Mouse (Mus musculus): ENCODE results near the gene Gbx1. TPM values are rescaled to one million over a fixed set of nuclear protein-coding genes. Genes with fewer than 3 reads are reported as not detected.

Gene Gbx1
- polyA plus RNA-seq, 1 experiment = not detected

- H3K4me1 ChIP-seq (ENCODE audit: control insufficient read depth, insufficient read depth, low read length) = no peaks in the 10 kb centered on the region
- TF ChIP-seq POLR2A (IDR thresholded peaks at IDR 0.05; ENCODE audit: borderline replicate concordance, control insufficient read depth, low read depth, low read length) (no peak), CTCF (IDR thresholded peaks at IDR 0.05; ENCODE audit: control insufficient read depth, insufficient read depth, low read length) (no peak)
- no peak overlapping the region for H3K4me3 ChIP-seq (replicated peaks; ENCODE audit: control insufficient read depth, low read depth, low read length)
- 88% methylated on average over 15 of the region's 15 CpGs for WGBS
- no peak overlapping the region for H3K27ac ChIP-seq (ENCODE audit: control insufficient read depth, insufficient read depth, low read depth, low read length, poor library complexity)
Observed at GRCm38 (mm10) chr5:24495019-24495418, 32.0 kb downstream of the Gbx1 start.

GRCm38 (mm10) chr5:24492546-24493285 is 34.3 kb downstream of the Gbx1 start:
- no peaks in the 10 kb centered on the region for H3K4me1 ChIP-seq (ENCODE audit: control insufficient read depth, insufficient read depth, low read length)
- H3K27ac ChIP-seq (ENCODE audit: control insufficient read depth, insufficient read depth, low read depth, low read length, poor library complexity) = no peak overlapping the region
- 86% methylated on average over 16 of the region's 16 CpGs for WGBS
- TF ChIP-seq POLR2A (IDR thresholded peaks at IDR 0.05; ENCODE audit: borderline replicate concordance, control insufficient read depth, low read depth, low read length) (no peak), CTCF (IDR thresholded peaks at IDR 0.05; ENCODE audit: control insufficient read depth, insufficient read depth, low read length) (no peak)
- no peak overlapping the region for H3K4me3 ChIP-seq (replicated peaks; ENCODE audit: control insufficient read depth, low read depth, low read length)

GRCm38 (mm10) chr5:24490413-24490920 is 36.5 kb downstream of the Gbx1 start:
- 88% methylated on average over 14 of the region's 14 CpGs for WGBS
- Histone ChIP-seq H3K4me3 (replicated peaks; ENCODE audit: control insufficient read depth, low read depth, low read length) (no peak overlapping the region), H3K4me1 (ENCODE audit: control insufficient read depth, insufficient read depth, low read length) (no peaks in the 10 kb centered on the region), H3K27ac (ENCODE audit: control insufficient read depth, insufficient read depth, low read depth, low read length, poor library complexity) (no peak overlapping the region)
- TF ChIP-seq CTCF (IDR thresholded peaks at IDR 0.05; ENCODE audit: control insufficient read depth, insufficient read depth, low read length) = no peak
- no peak for TF ChIP-seq POLR2A (IDR thresholded peaks at IDR 0.05; ENCODE audit: borderline replicate concordance, control insufficient read depth, low read depth, low read length)

GRCm38 (mm10) chr5:24486738-24487137 is 40.3 kb downstream of the Gbx1 start:
- Histone ChIP-seq H3K4me3 (replicated peaks; ENCODE audit: control insufficient read depth, low read depth, low read length) (no peak overlapping the region), H3K27ac (ENCODE audit: control insufficient read depth, insufficient read depth, low read depth, low read length, poor library complexity) (no peak overlapping the region), H3K4me1 (ENCODE audit: control insufficient read depth, insufficient read depth, low read length) (no peaks in the 10 kb centered on the region)
- 86% methylated on average over 5 of the region's 5 CpGs for WGBS
- TF ChIP-seq POLR2A (IDR thresholded peaks at IDR 0.05; ENCODE audit: borderline replicate concordance, control insufficient read depth, low read depth, low read length) (no peak), CTCF (IDR thresholded peaks at IDR 0.05; ENCODE audit: control insufficient read depth, insufficient read depth, low read length) (no peak)

GRCm38 (mm10) chr5:24486097-24486496 is 40.9 kb downstream of the Gbx1 start:
- Histone ChIP-seq H3K27ac (ENCODE audit: control insufficient read depth, insufficient read depth, low read depth, low read length, poor library complexity) (no peak overlapping the region), H3K4me1 (ENCODE audit: control insufficient read depth, insufficient read depth, low read length) (no peaks in the 10 kb centered on the region), H3K4me3 (replicated peaks; ENCODE audit: control insufficient read depth, low read depth, low read length) (no peak overlapping the region)
- 8% methylated on average over 8 of the region's 8 CpGs for WGBS
- peak; percentile 89 for TF ChIP-seq CTCF (IDR thresholded peaks at IDR 0.05; ENCODE audit: control insufficient read depth, insufficient read depth, low read length)
- no peak for TF ChIP-seq POLR2A (IDR thresholded peaks at IDR 0.05; ENCODE audit: borderline replicate concordance, control insufficient read depth, low read depth, low read length)

GRCm38 (mm10) chr5:24484963-24485362 is 42.0 kb downstream of the Gbx1 start:
- Histone ChIP-seq H3K4me1 (ENCODE audit: control insufficient read depth, insufficient read depth, low read length) (no peaks in the 10 kb centered on the region), H3K4me3 (replicated peaks; ENCODE audit: control insufficient read depth, low read depth, low read length) (no peak overlapping the region), H3K27ac (ENCODE audit: control insufficient read depth, insufficient read depth, low read depth, low read length, poor library complexity) (no peak overlapping the region)
- WGBS = 92% methylated on average over 22 of the region's 22 CpGs
- TF ChIP-seq POLR2A (IDR thresholded peaks at IDR 0.05; ENCODE audit: borderline replicate concordance, control insufficient read depth, low read depth, low read length) = no peak
- TF ChIP-seq CTCF (IDR thresholded peaks at IDR 0.05; ENCODE audit: control insufficient read depth, insufficient read depth, low read length) = no peak

- Histone ChIP-seq H3K4me1 (ENCODE audit: control insufficient read depth, insufficient read depth, low read length) (no peaks in the 10 kb centered on the region), H3K27ac (ENCODE audit: control insufficient read depth, insufficient read depth, low read depth, low read length, poor library complexity) (no peak overlapping the region), H3K4me3 (replicated peaks; ENCODE audit: control insufficient read depth, low read depth, low read length) (no peak overlapping the region)
- TF ChIP-seq POLR2A (IDR thresholded peaks at IDR 0.05; ENCODE audit: borderline replicate concordance, control insufficient read depth, low read depth, low read length) (no peak), CTCF (IDR thresholded peaks at IDR 0.05; ENCODE audit: control insufficient read depth, insufficient read depth, low read length) (peak; percentile 76)
- WGBS = 47% methylated on average over 11 of the region's 11 CpGs
Observed at GRCm38 (mm10) chr5:24483326-24483725, 43.7 kb downstream of the Gbx1 start.

- no peaks in the 10 kb centered on the region for H3K4me1 ChIP-seq (ENCODE audit: control insufficient read depth, insufficient read depth, low read length)
- WGBS = 92% methylated on average over 41 of the region's 41 CpGs
- no peak for TF ChIP-seq POLR2A (IDR thresholded peaks at IDR 0.05; ENCODE audit: borderline replicate concordance, control insufficient read depth, low read depth, low read length)
- no peak for TF ChIP-seq CTCF (IDR thresholded peaks at IDR 0.05; ENCODE audit: control insufficient read depth, insufficient read depth, low read length)
- no peak overlapping the region for H3K27ac ChIP-seq (ENCODE audit: control insufficient read depth, insufficient read depth, low read depth, low read length, poor library complexity)
- no peak overlapping the region for H3K4me3 ChIP-seq (replicated peaks; ENCODE audit: control insufficient read depth, low read depth, low read length)
Observed at GRCm38 (mm10) chr5:24482247-24483079, 44.5 kb downstream of the Gbx1 start.

Measured in bone marrow, adult 2 months (tissue).